Mouse (Mus musculus) heart, embryonic 15.5 days (tissue): ENCODE data around the gene Cbarp. TPM values are rescaled to one million over a fixed set of nuclear protein-coding genes. Genes with fewer than 3 reads are reported as not detected.

Experiments
- ATAC-seq: fragments of 200-750 bp; cut with Nextera tagmentation; replicated peaks from 2 replicates; pipeline ENCODE4 v1.8.0; 2017; ENCODE audit warnings: low read depth, moderate TSS enrichment; ENCODE audit not compliant: insufficient number of reproducible peaks, insufficient read depth, low FRiP score
- H3K27ac ChIP-seq: fragments of 300-500 bp; sonication (generic); 2 replicates; pipeline ENCODE4 v1.5.1; 2015; ENCODE audit warnings: mild to moderate bottlenecking, inconsistent platforms
- H3K27me3 ChIP-seq: fragments of 300-500 bp; sonication (generic); 2 replicates; pipeline ENCODE4 v1.6.1; 2015; ENCODE audit warnings: inconsistent platforms
- H3K36me3 ChIP-seq: fragments of 300-500 bp; sonication (generic); 2 replicates; pipeline ENCODE4 v1.6.1; 2015; ENCODE audit warnings: mild to moderate bottlenecking, inconsistent platforms
- H3K4me1 ChIP-seq: fragments of 300-500 bp; sonication (generic); replicated peaks from 2 replicates; pipeline ENCODE4 v1.6.1; 2015; ENCODE audit warnings: inconsistent platforms
- H3K4me2 ChIP-seq: fragments of 300-500 bp; sonication (generic); 2 replicates; pipeline ENCODE4 v1.6.1; 2015; ENCODE audit warnings: inconsistent platforms, mild to moderate bottlenecking, moderate library complexity
- H3K4me3 ChIP-seq: fragments of 300-500 bp; sonication (generic); 2 replicates; pipeline ENCODE4 v1.5.1; 2015; ENCODE audit warnings: mild to moderate bottlenecking, inconsistent platforms
- H3K9ac ChIP-seq: fragments of 300-500 bp; sonication (generic); 2 replicates; pipeline ENCODE4 v1.6.1; 2015; ENCODE audit warnings: mild to moderate bottlenecking, inconsistent platforms
- H3K9me3 ChIP-seq: fragments of 300-500 bp; sonication (generic); replicated peaks from 2 replicates; pipeline ENCODE4 v1.6.1; 2016; ENCODE audit warnings: inconsistent platforms
- WGBS: fragments of 180-500 bp; shearing (Covaris S2); methylation state at CpG from one replicate; pipeline ENCODE4 v1.1.7; 2015; ENCODE audit warnings: mixed read lengths; 5-methylcytosine and 5-hydroxymethylcytosine counted together
- polyA plus RNA-seq: library from polyadenylated mRNA; unstranded; fragments of >200 nt; fragmentation: Nextera tagmentation; extraction: Ambion mirVana; gene quantifications from 2 replicates; pipeline ENCODE4 v1.2.1, GENCODE M21; 2015

Cbarp gene
- polyA plus RNA-seq, 1 experiment from 2014 or later = 1.7 TPM

GRCm38 (mm10) chr10:80176270-80176834 lies 35.7 kb upstream of the Cbarp start:
- no peaks in the 10 kb centered on the region for H3K9me3 ChIP-seq
- H3K9ac ChIP-seq = no peak overlapping the region
- no peak overlapping the region for H3K4me3 ChIP-seq
- H3K4me1 ChIP-seq = peaks cover 48% of the 10 kb centered on the region
- WGBS = 85% methylated on average over 5 of the region's 5 CpGs
- no peaks in the 10 kb centered on the region for H3K27me3 ChIP-seq
- ATAC-seq = no peak
- H3K4me2 ChIP-seq = no peak overlapping the region
- H3K36me3 ChIP-seq = peaks cover 9% of the 10 kb centered on the region
- H3K27ac ChIP-seq = no peak overlapping the region

GRCm38 (mm10) chr10:80175536-80176269 lies 35.1 kb upstream of the Cbarp start:
- no peak overlapping the region for H3K4me2 ChIP-seq
- H3K4me3 ChIP-seq = no peak overlapping the region
- H3K36me3 ChIP-seq = peaks cover 15% of the 10 kb centered on the region
- 17% methylated on average over 4 of the region's 4 CpGs for WGBS
- H3K9ac ChIP-seq = no peak overlapping the region
- H3K27me3 ChIP-seq = no peaks in the 10 kb centered on the region
- H3K9me3 ChIP-seq = no peaks in the 10 kb centered on the region
- peaks cover 43% of the 10 kb centered on the region for H3K4me1 ChIP-seq
- no peak for ATAC-seq
- H3K27ac ChIP-seq = no peak overlapping the region

GRCm38 (mm10) chr10:80174705-80175104 lies 34.1 kb upstream of the Cbarp start:
- WGBS = 43% methylated on average over 2 of the region's 2 CpGs
- ATAC-seq = no peak

GRCm38 (mm10) chr10:80173955-80174640 lies 33.5 kb upstream of the Cbarp start:
- Histone ChIP-seq H3K27ac (no peak overlapping the region), H3K4me2 (no peak overlapping the region), H3K27me3 (no peaks in the 10 kb centered on the region), H3K4me3 (no peak overlapping the region), H3K4me1 (peaks cover 41% of the 10 kb centered on the region), H3K9ac (no peak overlapping the region), H3K36me3 (peaks cover 25% of the 10 kb centered on the region), H3K9me3 (no peaks in the 10 kb centered on the region)
- 84% methylated on average over 10 of the region's 10 CpGs for WGBS
- ATAC-seq = no peak

More at GRCm38 (mm10) chr10:80174705-80175104, 34.1 kb upstream of the Cbarp start:
- Histone ChIP-seq H3K4me2 (no peak overlapping the region), H3K27me3 (no peaks in the 10 kb centered on the region), H3K9me3 (no peaks in the 10 kb centered on the region), H3K4me3 (no peak overlapping the region), H3K36me3 (peaks cover 25% of the 10 kb centered on the region), H3K27ac (no peak overlapping the region), H3K4me1 (peaks cover 38% of the 10 kb centered on the region), H3K9ac (no peak overlapping the region)

GRCm38 (mm10) chr10:80173358-80173757 lies 32.7 kb upstream of the Cbarp start:
- Histone ChIP-seq H3K9ac (peak overlapping the region; percentile 66), H3K4me2 (peak overlapping the region; percentile 76), H3K4me1 (peaks cover 44% of the 10 kb centered on the region), H3K36me3 (peaks cover 25% of the 10 kb centered on the region), H3K9me3 (no peaks in the 10 kb centered on the region), H3K27ac (peak overlapping the region; percentile 88), H3K27me3 (no peaks in the 10 kb centered on the region), H3K4me3 (peak overlapping the region; percentile 71)
- WGBS = 5% methylated on average over 11 of the region's 11 CpGs
- ATAC-seq = no peak

- peak; percentile 58 for ATAC-seq
These were observed 32.1 kb upstream of the Cbarp start, which contains the start of gene 1600002K03Rik for GRCm38 (mm10) chr10:80172527-80173292. 1600002K03Rik (plus strand) TSS chr10:80172944.

GRCm38 (mm10) chr10:80171760-80172526 lies 31.3 kb upstream of the Cbarp start:
- Histone ChIP-seq H3K9ac (0 out of 2 replicates have a peak overlapping the region, but pooled peaks have one; percentile 66), H3K36me3 (peaks cover 25% of the 10 kb centered on the region), H3K27me3 (no peaks in the 10 kb centered on the region), H3K27ac (peak overlapping the region; percentile 88), H3K9me3 (no peaks in the 10 kb centered on the region), H3K4me1 (peaks cover 39% of the 10 kb centered on the region), H3K4me2 (peak overlapping the region; percentile 76), H3K4me3 (peak overlapping the region; percentile 71; the same call in 1 of the 2 replicates)
- no peak for ATAC-seq
- WGBS = 83% methylated on average over 45 of the region's 45 CpGs

More at GRCm38 (mm10) chr10:80172527-80173292, 32.1 kb upstream of the Cbarp start, which contains the start of gene 1600002K03Rik:
- no peaks in the 10 kb centered on the region for H3K9me3 ChIP-seq
- H3K9ac ChIP-seq = peak within 1 kb of the TSS; percentile 66
- 4% methylated on average over 35 of the region's 35 CpGs for WGBS
- peaks cover 25% of the 10 kb centered on the region for H3K36me3 ChIP-seq
- peak within 1 kb of the TSS; percentile 71 for H3K4me3 ChIP-seq
- peak within 1 kb of the TSS; percentile 88 for H3K27ac ChIP-seq
- H3K4me2 ChIP-seq = peak within 1 kb of the TSS; percentile 76
- no peaks in the 10 kb centered on the region for H3K27me3 ChIP-seq
- peaks cover 39% of the 10 kb centered on the region for H3K4me1 ChIP-seq

GRCm38 (mm10) chr10:80171252-80171651 lies 30.6 kb upstream of the Cbarp start:
- no peak overlapping the region for H3K4me2 ChIP-seq
- peaks cover 25% of the 10 kb centered on the region for H3K36me3 ChIP-seq
- WGBS = 89% methylated on average over 15 of the region's 15 CpGs
- ATAC-seq = no peak
- H3K4me3 ChIP-seq = no peak overlapping the region
- H3K9me3 ChIP-seq = no peaks in the 10 kb centered on the region
- no peak overlapping the region for H3K9ac ChIP-seq
- H3K4me1 ChIP-seq = peaks cover 45% of the 10 kb centered on the region
- H3K27ac ChIP-seq = no peak overlapping the region
- H3K27me3 ChIP-seq = no peaks in the 10 kb centered on the region

GRCm38 (mm10) chr10:80170601-80171021 lies 30.0 kb upstream of the Cbarp start:
- H3K27ac ChIP-seq = no peak overlapping the region
- ATAC-seq = no peak
- H3K9me3 ChIP-seq = no peaks in the 10 kb centered on the region
- H3K4me1 ChIP-seq = peaks cover 48% of the 10 kb centered on the region
- 93% methylated on average over 19 of the region's 19 CpGs for WGBS
- H3K27me3 ChIP-seq = no peaks in the 10 kb centered on the region
- no peak overlapping the region for H3K4me2 ChIP-seq
- no peak overlapping the region for H3K9ac ChIP-seq
- no peak overlapping the region for H3K4me3 ChIP-seq
- H3K36me3 ChIP-seq = peaks cover 25% of the 10 kb centered on the region

- H3K4me2 ChIP-seq = no peak overlapping the region
- ATAC-seq = no peak
- no peak overlapping the region for H3K27ac ChIP-seq
- peaks cover 53% of the 10 kb centered on the region for H3K4me1 ChIP-seq
- H3K9me3 ChIP-seq = no peaks in the 10 kb centered on the region
- H3K36me3 ChIP-seq = peaks cover 25% of the 10 kb centered on the region
- WGBS = 90% methylated on average over 16 of the region's 16 CpGs
- no peak overlapping the region for H3K4me3 ChIP-seq
- H3K27me3 ChIP-seq = no peaks in the 10 kb centered on the region
- H3K9ac ChIP-seq = no peak overlapping the region; the same call in 1 of the 2 replicates
These were observed 29.4 kb upstream of the Cbarp start for GRCm38 (mm10) chr10:80170052-80170451.
